Mouse (Mus musculus) liver, embryonic 15.5 days (tissue): ENCODE data around the gene Il10. TPM values are rescaled to one million over a fixed set of nuclear protein-coding genes. Genes with fewer than 3 reads are reported as not detected.

ENCODE experiments used
- ATAC-seq: fragments of 200-750 bp; cut with Nextera tagmentation; 2 replicates; pipeline ENCODE4 v1.8.0; 2017; ENCODE audit warnings: moderate number of reproducible peaks, mild to moderate bottlenecking, moderate library complexity; ENCODE audit not compliant: insufficient read depth
- H3K27ac ChIP-seq: fragments of 300-500 bp; sonication (generic); replicated peaks from 2 replicates; pipeline ENCODE4 v1.5.1; 2015; ENCODE audit warnings: mild to moderate bottlenecking, inconsistent platforms
- H3K27me3 ChIP-seq: fragments of 300-500 bp; sonication (generic); 2 replicates; pipeline ENCODE4 v1.6.1; 2015; ENCODE audit warnings: mild to moderate bottlenecking, inconsistent platforms
- H3K36me3 ChIP-seq: fragments of 300-500 bp; sonication (generic); replicated peaks from 2 replicates; pipeline ENCODE4 v1.6.1; 2015; ENCODE audit warnings: moderate library complexity, mild to moderate bottlenecking, inconsistent platforms
- H3K4me1 ChIP-seq: fragments of 300-500 bp; sonication (generic); replicated peaks from 2 replicates; pipeline ENCODE4 v1.6.1; 2015; ENCODE audit warnings: inconsistent platforms
- H3K4me2 ChIP-seq: fragments of 300-500 bp; sonication (generic); 2 replicates; pipeline ENCODE4 v1.6.1; 2015; ENCODE audit warnings: moderate library complexity, mild to moderate bottlenecking, inconsistent platforms
- H3K4me3 ChIP-seq: fragments of 300-500 bp; sonication (generic); replicated peaks from 2 replicates; pipeline ENCODE4 v1.5.1; 2015; ENCODE audit warnings: mild to moderate bottlenecking, inconsistent platforms
- H3K9ac ChIP-seq: fragments of 300-500 bp; sonication (generic); 2 replicates; pipeline ENCODE4 v1.6.1; 2015; ENCODE audit warnings: moderate library complexity, mild to moderate bottlenecking, inconsistent platforms
- H3K9me3 ChIP-seq: fragments of 300-500 bp; sonication (generic); replicated peaks from 2 replicates; pipeline ENCODE4 v1.6.1; 2016; ENCODE audit warnings: inconsistent platforms
- WGBS: fragments of 180-500 bp; shearing (Covaris S2); methylation state at CpG from one replicate; pipeline ENCODE4 v1.1.7; 2015; ENCODE audit warnings: mixed read lengths; ENCODE audit not compliant: insufficient replicate concordance; 5-methylcytosine and 5-hydroxymethylcytosine counted together
- polyA plus RNA-seq: library from polyadenylated mRNA; unstranded; fragments of >200 nt; fragmentation: Nextera tagmentation; extraction: Ambion mirVana; gene quantifications from 2 replicates; pipeline ENCODE4 v1.2.1, GENCODE M21; 2015

Gene Il10
- polyA plus RNA-seq, 1 experiment from 2014 or later, result not detected

DNA sequence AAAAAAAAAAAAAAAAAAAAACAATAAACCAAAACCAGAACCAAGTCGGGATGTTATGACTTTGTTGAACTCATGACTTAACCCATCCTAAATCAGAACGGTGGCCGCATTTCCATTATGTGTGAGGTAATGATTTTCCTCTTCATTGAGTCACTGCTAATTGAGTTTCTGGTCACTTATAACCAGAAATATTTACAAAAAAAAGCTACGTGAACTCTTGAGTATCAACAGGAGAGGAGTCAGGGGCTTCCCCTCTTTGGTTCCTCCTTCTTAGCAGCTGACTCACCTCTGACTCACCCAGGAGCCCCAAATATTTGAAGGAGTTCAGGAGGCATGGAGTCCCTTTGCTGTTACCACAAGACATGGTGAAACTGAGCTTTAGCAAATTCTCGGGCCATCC lies 18.4 kb downstream of the Il10 start:
- 64% methylated on average over 5 of the region's 5 CpGs for WGBS
- Histone ChIP-seq H3K9ac (no peak overlapping the region), H3K4me2 (no peak overlapping the region), H3K27ac (no peak overlapping the region), H3K9me3 (no peaks in the 10 kb centered on the region), H3K4me3 (no peak overlapping the region), H3K27me3 (no peaks in the 10 kb centered on the region), H3K4me1 (no peaks in the 10 kb centered on the region), H3K36me3 (no peaks in the 10 kb centered on the region)
- ATAC-seq, result no peak

DNA sequence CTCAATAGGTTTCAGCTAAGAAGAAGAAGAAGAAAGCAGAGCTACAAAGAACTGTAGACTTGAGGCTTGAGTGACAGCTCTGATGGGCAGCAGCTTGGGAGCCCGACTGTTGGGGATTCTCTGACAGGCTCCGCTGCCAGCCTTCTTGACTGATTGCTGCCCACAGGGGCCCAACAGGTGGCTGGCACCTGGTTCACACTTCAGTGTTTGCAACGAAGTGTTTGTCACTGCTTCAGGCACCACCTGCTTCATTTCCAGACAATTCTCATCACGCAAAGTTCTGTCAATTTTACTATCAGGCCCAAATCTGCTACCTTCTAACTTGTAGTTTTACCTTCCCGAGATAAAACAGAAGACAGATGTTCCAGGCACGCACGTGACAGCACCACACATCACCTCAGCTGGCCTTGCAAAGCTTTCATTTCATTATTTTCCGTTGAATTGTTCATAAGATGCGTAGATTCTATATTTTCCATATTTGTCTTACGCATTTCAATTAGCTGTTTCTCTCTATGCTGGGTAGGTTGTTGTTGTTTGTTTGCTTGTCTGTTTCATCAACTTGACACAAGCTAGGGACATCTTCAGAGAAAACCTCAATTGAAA lies 18.9 kb downstream of the Il10 start:
- Histone ChIP-seq H3K27ac (no peak overlapping the region), H3K9me3 (no peaks in the 10 kb centered on the region), H3K27me3 (no peaks in the 10 kb centered on the region), H3K9ac (no peak overlapping the region), H3K4me3 (no peak overlapping the region), H3K4me1 (no peaks in the 10 kb centered on the region), H3K36me3 (no peaks in the 10 kb centered on the region), H3K4me2 (no peak overlapping the region)
- ATAC-seq, result no peak
- WGBS, result 73% methylated on average over 10 of the region's 10 CpGs

DNA sequence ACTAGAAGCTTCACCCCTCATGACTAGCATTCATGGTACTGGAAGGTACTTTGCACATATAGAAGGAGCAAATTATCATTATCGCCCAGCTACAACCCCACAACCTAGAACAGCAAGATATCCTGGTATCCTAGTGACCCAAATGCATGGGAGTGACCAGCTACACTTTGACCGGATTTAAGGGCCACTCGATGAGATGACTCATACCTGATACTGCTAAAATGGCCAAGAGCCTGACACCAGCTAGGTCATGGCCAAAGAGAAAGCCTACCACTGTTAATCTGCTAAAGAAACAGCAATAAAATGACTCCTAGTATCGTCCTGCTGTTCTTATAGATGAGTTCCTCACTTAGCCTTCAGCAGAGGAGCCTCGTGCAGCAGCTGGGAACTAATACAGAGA lies 19.8 kb downstream of the Il10 start:
- H3K4me3 ChIP-seq, result no peak overlapping the region
- no peaks in the 10 kb centered on the region for H3K36me3 ChIP-seq
- H3K4me1 ChIP-seq, result no peaks in the 10 kb centered on the region
- no peak overlapping the region for H3K27ac ChIP-seq
- H3K4me2 ChIP-seq, result no peak overlapping the region
- H3K9ac ChIP-seq, result no peak overlapping the region
- WGBS, result 62% methylated on average over 5 of the region's 5 CpGs
- H3K27me3 ChIP-seq, result no peaks in the 10 kb centered on the region
- ATAC-seq, result no peak
- H3K9me3 ChIP-seq, result no peaks in the 10 kb centered on the region

DNA sequence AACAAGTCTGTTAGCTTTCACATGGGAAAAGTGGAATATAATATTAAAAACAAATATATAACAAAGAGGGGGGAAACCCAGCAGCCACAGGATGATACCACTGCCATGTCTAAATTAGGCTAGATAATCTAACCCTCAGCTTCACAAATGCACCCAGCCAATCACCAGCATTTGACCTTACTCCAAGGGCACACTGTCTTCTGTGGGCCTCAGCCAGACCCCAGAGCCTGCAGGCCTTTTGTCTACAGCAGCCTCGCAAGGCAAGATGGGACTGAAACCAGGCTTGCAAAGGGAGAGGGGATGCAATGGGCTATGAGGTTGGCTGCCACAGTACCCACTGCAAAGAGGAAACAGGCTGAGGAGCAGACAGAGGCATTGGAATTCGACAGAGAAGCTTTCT lies 22.6 kb downstream of the Il10 start:
- Histone ChIP-seq H3K4me1 (no peaks in the 10 kb centered on the region), H3K4me2 (no peak overlapping the region), H3K27ac (no peak overlapping the region), H3K4me3 (no peak overlapping the region), H3K9me3 (no peaks in the 10 kb centered on the region), H3K36me3 (no peaks in the 10 kb centered on the region), H3K27me3 (no peaks in the 10 kb centered on the region), H3K9ac (no peak overlapping the region)
- WGBS, result 36% methylated on average over 2 of the region's 2 CpGs
- no peak for ATAC-seq

DNA sequence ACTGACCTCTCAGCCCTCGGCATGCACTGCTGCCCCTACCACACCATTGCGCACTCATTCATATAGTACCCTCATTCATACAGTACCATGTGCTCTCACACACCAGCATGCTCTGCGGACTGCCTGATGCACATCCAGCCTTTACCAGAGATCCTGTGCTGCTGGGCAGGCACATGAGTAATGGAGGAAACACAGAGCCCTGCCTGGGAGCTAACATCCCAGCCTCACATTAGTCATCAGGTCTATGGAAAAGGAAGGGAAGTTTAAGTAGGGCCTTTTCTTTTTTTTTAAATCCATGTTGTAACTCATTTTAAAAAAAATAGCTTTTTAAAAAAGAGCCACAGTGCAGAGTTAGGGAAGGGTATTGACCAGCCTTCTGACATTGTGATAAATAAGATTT lies 23.1 kb downstream of the Il10 start:
- WGBS, result 71% methylated on average over 3 of the region's 3 CpGs
- Histone ChIP-seq H3K27me3 (no peaks in the 10 kb centered on the region), H3K36me3 (no peaks in the 10 kb centered on the region), H3K4me3 (no peak overlapping the region), H3K4me1 (no peaks in the 10 kb centered on the region), H3K9me3 (no peaks in the 10 kb centered on the region), H3K4me2 (no peak overlapping the region), H3K27ac (no peak overlapping the region), H3K9ac (no peak overlapping the region)
- ATAC-seq, result no peak

DNA sequence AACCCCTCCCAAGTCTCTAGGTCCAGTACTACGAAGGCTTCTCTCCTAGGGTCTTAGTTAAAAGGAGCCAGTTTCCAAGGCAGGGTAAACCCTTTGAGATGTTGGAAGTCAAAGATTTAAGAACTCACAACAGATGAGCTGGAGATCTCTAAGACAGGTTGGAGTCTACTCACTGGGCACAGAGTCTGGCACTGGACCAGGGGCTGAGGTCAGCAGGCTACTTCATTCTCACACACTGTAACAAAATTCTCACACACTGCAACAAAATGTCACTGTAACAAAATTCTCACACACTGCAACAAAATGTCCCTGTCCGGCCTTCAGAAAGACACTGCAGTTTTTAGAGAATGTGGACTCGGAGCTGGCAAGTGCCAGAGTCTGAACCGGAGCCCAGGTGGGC lies 24.0 kb downstream of the Il10 start:
- no peak overlapping the region for H3K9ac ChIP-seq
- H3K4me3 ChIP-seq, result no peak overlapping the region
- H3K36me3 ChIP-seq, result no peaks in the 10 kb centered on the region
- WGBS, result 61% methylated on average over 4 of the region's 4 CpGs
- H3K9me3 ChIP-seq, result no peaks in the 10 kb centered on the region
- no peaks in the 10 kb centered on the region for H3K27me3 ChIP-seq
- ATAC-seq, result no peak
- no peak overlapping the region for H3K4me2 ChIP-seq
- no peak overlapping the region for H3K27ac ChIP-seq
- H3K4me1 ChIP-seq, result no peaks in the 10 kb centered on the region

DNA sequence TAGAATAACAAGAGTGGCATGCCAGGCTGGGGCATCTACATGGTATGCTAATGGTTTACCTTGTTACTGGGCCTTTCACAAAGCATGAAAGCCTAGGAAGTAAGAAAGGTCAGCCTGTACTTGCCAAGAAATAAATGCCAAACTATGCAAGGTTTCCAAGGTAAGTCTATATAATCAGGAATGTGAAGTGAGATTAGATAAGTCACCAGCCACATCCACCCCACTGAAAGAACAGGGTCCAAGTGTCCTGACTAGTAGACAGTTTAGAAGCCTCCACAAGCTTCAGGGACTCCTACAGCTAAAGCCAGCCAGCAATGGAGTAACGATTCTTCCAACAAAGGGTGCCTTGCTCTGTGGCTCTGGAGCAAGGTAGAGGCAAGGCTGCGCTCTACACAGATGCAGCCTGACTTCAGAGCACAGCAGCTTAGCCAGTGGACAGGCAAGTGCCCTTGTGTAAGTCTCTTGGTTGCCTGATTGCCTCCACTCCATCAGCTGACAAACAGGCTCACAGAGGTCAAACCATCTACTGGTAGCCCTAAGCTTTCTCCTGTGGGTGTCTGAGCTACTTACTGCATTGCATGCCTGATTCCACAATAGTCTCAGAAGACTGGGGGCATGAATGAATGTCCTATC lies 26.2 kb downstream of the Il10 start:
- H3K4me2 ChIP-seq, result no peak overlapping the region
- no peak overlapping the region for H3K27ac ChIP-seq
- no peaks in the 10 kb centered on the region for H3K4me1 ChIP-seq
- H3K4me3 ChIP-seq, result no peak overlapping the region
- no peaks in the 10 kb centered on the region for H3K27me3 ChIP-seq
- H3K36me3 ChIP-seq, result no peaks in the 10 kb centered on the region
- 77% methylated on average over 2 of the region's 2 CpGs for WGBS
- no peak overlapping the region for H3K9ac ChIP-seq
- no peak for ATAC-seq
- H3K9me3 ChIP-seq, result no peaks in the 10 kb centered on the region

DNA sequence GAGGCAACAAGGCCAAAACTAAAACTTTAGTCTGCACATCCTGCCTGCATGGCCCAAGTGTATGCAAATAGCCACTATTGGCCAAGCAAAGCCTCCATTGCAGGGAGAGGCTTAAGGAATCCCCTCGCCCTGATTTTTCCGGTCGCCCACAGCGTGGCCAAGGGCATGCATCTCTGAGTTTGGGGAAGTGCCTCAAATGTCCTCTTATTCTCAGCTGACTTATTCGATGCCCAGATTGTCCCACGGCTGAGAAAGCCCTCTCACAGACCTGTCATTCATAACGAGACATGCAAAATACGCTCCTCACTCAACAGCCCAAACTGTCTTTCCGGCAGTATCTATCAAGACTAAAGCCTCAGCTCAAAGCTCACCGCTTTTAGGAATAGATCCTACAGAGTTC lies 27.0 kb downstream of the Il10 start:
- H3K27ac ChIP-seq, result no peak overlapping the region

DNA sequence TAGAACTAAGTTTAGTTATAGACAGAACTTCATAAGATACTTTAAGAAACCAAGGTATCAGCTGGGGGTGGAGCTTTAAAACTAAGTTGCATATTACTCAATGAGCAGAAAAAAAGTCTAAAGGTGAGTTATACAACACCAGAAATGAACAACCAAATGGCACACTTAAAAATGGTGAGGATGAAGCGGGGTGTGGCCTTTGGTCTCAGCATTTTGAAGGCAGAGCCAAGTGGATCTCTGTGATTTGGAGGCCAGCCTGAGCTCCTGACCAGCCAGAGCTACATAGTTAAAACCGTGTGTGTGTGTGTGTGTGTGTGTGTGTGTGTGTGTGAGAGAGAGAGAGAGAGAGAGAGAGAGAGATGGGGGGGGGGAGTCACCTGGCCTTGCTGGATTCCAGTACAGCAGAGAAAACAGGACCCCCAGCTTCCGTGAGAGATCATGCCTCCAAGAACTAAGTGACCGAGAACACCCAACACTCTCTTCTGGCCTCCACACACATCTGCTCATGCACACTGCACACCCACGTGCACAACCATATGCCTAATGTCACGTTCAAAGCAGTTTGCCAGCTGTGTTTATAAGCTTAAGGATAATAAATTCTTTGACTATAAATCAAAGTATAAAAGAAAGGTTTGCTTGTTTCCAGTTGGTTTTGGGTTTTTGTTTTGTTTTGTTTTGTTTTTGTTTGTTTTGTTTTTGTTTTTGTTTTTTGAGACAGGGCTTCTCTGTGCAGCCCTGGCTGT lies 28.6 kb downstream of the Il10 start:
- ATAC-seq, result no peak
- no peaks in the 10 kb centered on the region for H3K36me3 ChIP-seq
- H3K4me3 ChIP-seq, result no peak overlapping the region
- H3K9me3 ChIP-seq, result no peaks in the 10 kb centered on the region
- peaks cover 7% of the 10 kb centered on the region; the same call in 1 of the 2 replicates for H3K4me1 ChIP-seq
- H3K27me3 ChIP-seq, result no peaks in the 10 kb centered on the region
- H3K4me2 ChIP-seq, result no peak overlapping the region
- no peak overlapping the region for H3K9ac ChIP-seq
- H3K27ac ChIP-seq, result no peak overlapping the region
- 61% methylated on average over 6 of the region's 6 CpGs for WGBS

More for the DNA sequence above, 27.0 kb downstream of the Il10 start:
- Histone ChIP-seq H3K9me3 (no peaks in the 10 kb centered on the region), H3K9ac (no peak overlapping the region), H3K36me3 (no peaks in the 10 kb centered on the region), H3K4me1 (peaks cover 7% of the 10 kb centered on the region; the same call in 1 of the 2 replicates), H3K4me3 (no peak overlapping the region), H3K4me2 (no peak overlapping the region), H3K27me3 (no peaks in the 10 kb centered on the region)
- 64% methylated on average over 10 of the region's 10 CpGs for WGBS
- ATAC-seq, result no peak

DNA sequence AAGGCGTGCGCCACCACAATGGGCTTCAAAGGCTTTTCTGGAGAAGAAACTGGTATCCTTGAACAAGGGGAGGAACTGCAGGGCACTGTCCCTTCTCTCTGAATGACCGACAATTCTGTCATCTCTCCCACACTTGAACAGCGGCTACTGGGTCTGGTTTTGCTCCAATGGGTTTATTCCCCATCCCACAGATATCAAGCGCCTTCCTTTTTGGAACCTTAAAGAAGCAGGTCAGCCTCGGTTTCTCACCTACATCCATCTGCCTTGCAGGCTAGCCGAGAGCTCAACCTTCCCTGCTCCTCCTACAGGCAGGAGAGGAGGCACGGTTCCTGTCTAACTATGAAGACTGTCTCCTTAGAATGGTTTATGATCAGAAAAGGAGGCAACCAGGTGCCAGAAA lies 29.3 kb downstream of the Il10 start:
- Histone ChIP-seq H3K27me3 (no peaks in the 10 kb centered on the region), H3K4me1 (peaks cover 7% of the 10 kb centered on the region; the same call in 1 of the 2 replicates), H3K27ac (no peak overlapping the region), H3K4me3 (no peak overlapping the region), H3K9me3 (no peaks in the 10 kb centered on the region), H3K9ac (no peak overlapping the region), H3K4me2 (no peak overlapping the region), H3K36me3 (peaks cover 3% of the 10 kb centered on the region; the same call in 1 of the 2 replicates)
- ATAC-seq, result no peak
- WGBS, result 72% methylated on average over 8 of the region's 8 CpGs

DNA sequence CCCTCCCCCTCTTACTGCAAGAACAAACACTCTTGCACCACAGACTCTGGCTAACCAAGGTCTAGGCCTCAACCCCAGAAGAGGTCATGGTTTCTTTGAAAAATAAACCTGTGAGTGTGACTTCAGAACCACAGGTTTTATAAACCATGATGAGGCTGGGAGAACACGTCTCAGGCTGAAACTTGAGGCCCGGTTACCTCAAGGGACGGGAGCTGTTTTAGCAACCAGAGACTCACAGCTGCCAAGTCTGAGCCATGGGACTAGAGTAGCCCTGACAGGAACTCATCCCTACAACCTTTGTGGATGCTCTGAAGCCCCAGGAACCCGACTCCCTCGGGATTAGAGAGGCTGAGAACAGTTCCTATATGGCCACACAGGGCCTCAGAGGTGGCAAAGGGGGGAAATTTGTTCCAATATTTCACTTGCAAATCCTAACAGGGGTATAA lies 29.7 kb downstream of the Il10 start:
- 66% methylated on average over 5 of the region's 5 CpGs for WGBS
- ATAC-seq, result no peak
- Histone ChIP-seq H3K9me3 (no peaks in the 10 kb centered on the region), H3K27ac (no peak overlapping the region), H3K4me2 (no peak overlapping the region), H3K4me3 (no peak overlapping the region), H3K36me3 (peaks cover 7% of the 10 kb centered on the region), H3K27me3 (no peaks in the 10 kb centered on the region), H3K9ac (no peak overlapping the region), H3K4me1 (peaks cover 7% of the 10 kb centered on the region; the same call in 1 of the 2 replicates)
